Mouse (Mus musculus) adrenal gland, adult 18-20 months (tissue): ENCODE measurements around the gene Tram2. TPM values are rescaled to one million over a fixed set of nuclear protein-coding genes. Genes with fewer than 3 reads are reported as not detected.

ENCODE experiments used
- DNase-seq, 2 experiments: peaks; one replicate each; pipeline ENCODE4 v3.0.0; 2021 to 2022; ENCODE audit warnings: low spot score in 2 of 2
- total RNA-seq, 2 experiments: library from RNA; stranded (reverse); gene quantifications; 1 replicate in 1 of 2; 2 replicates in 1 of 2; pipeline ENCODE4 v1.2.3; 2021

Gene Tram2
- total RNA-seq, 2 experiments from 2014 or later: 3.4 to 4.3 TPM

DNA sequence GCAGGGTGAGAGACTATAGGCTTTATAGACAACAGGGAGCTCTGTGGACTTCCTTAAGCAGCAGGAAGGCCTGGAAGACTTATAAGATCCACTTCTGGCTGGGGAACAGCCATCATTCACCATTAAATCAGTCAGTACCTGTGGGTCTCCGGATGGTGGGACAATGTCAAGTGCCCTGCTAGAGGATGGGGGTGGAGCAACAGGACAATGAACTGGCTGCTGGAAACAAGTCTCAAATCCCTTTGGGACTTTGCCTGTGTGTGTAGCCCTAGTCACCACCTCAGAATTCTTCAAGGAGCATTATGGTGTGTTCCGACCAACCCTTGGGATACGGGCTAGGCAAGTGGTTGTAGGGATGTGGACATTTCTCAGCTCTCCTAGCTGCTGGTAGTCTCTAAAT, 55.9 kb downstream of the Tram2 start:
- no peak for DNase-seq

DNA sequence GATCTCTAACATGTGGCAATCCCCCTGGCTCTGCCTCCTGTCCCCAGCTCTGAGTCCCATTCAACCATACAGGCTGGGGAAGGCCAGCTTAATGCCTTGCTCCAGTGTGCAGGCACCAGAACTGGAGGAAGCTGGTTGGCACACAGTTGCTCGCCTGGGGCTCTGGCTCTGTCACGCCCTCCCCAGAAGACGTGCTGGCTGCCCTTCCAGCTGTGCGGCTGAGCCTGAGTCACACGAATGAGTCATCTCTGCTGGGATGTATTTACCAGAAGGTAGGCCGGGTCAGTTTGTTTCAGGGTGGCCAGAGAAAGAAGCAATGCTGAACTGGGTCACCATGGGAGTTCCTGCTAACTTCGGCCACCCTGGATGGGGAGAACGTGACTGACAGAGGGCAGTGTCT, 64.6 kb downstream of the Tram2 start:
- peak; percentile 62 to 64 for DNase-seq

DNA sequence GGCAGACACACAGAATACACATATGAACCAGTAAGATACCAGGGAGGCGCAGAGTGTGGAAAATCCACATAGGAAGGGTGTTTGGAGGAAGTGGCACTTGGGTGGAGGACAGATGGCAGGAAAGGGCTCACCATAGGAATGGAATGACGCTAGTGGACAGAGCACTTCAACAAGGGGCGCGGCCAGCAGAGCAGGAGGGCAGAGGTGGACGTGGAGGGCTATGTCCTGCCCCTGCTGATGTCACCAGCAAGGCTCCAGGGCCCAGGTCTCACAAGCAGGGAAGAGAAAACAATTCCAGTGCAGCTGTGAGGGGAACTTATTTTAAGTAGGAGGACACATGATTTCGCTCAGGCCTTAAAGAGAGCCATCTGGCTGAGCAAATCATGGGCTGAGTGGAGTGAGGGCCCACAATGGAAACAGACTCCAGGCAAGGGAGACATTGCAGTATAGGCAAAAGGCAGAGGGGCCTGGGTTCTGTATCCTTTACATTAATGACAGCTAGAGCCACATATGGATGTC, 68.7 kb downstream of the Tram2 start:
- no peak for DNase-seq

DNA sequence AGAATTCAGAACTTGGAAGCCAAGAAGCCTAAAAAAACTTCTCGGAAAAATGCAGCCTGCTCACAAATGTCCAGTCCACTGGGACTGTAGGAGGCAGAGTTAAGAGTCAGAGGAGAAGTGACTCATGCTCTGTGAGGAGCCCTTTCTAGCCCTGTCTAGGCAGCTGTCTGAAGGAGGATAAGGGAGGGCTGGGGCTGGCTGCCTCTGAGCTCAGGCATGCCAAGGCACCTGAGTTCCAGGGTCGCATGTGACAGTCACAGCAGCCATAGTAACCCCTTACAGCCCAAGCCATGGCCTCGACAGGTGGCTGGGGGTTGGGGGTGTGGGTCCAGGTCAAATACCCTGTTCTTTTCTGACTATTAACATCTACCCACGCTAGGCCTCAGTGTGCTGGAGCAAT, 70.1 kb downstream of the Tram2 start:
- DNase-seq: peak; percentile 21 to 42

DNA sequence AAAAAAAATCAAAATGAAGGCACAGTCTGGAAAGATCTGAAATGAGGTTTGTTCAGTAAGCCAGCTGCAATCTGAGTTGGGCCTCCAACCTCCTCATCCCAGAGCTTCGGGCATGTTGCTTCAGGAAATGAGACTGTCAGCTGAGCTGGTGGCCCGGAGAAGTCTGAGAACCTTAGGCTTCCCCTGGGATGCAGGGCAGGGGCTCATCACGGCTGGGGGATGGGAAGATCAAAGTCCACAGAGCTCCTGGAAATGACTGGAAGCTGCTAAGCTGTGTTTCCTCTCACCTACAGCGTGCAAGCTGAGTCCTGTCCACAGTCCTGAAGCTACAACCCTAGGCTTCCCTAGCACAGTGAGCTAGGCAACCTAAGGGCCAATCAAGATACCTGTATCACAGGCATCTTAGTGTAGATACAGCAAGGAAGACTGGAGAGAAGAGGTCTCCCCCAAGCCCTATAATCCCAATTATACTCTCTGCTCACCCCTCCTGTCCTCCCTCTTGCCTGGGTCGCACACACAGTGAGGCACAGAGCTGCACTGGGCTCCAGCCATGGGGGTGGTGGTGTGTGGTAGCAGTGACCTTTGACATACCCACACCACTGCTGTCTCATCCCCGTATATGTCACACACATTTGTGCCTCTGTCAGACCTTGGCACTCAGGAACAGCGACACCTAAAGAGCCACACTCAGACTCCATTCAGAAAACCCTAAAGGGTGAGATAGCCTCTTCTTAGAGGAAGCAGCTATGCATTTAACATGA, 70.9 kb downstream of the Tram2 start:
- DNase-seq: no peak

DNA sequence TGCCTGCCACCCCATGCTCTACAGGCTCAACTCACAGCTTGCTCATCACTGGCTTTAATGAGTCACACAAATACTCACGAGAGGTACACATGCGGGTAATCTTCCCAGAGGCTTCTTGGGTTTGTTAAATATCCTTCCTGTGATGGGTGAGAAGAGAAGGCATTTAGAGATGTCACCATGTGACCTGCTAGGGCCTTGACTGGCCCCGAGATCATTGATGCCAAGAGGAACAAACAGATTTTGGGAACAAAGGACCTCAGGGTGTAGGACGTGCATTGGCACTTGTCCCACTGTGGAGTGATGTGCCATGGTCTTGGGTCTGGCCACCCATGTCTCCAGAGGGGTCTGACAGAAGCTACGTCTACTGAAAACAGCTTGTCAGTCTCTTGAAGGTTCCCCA, 72.3 kb downstream of the Tram2 start:
- DNase-seq: no peak

DNA sequence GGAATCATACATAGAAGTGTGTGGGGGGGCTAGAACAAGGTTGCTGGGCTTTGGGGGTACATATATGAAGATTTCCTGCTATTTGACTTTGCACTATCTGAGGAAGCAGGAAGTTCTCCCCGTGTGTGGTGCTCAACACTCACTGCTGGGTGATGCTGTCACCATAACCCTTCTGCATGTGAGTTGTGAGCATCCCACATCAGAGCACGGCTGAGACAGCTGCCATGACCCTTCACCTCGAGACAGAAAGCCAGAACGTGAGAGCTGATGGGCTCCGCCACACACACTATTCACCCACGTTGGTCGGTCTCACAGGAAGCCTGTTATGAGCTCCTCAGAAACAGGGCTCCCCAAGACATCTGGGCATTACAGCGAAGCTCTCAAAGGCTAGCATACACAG, 74.4 kb downstream of the Tram2 start:
- no peak for DNase-seq

DNA sequence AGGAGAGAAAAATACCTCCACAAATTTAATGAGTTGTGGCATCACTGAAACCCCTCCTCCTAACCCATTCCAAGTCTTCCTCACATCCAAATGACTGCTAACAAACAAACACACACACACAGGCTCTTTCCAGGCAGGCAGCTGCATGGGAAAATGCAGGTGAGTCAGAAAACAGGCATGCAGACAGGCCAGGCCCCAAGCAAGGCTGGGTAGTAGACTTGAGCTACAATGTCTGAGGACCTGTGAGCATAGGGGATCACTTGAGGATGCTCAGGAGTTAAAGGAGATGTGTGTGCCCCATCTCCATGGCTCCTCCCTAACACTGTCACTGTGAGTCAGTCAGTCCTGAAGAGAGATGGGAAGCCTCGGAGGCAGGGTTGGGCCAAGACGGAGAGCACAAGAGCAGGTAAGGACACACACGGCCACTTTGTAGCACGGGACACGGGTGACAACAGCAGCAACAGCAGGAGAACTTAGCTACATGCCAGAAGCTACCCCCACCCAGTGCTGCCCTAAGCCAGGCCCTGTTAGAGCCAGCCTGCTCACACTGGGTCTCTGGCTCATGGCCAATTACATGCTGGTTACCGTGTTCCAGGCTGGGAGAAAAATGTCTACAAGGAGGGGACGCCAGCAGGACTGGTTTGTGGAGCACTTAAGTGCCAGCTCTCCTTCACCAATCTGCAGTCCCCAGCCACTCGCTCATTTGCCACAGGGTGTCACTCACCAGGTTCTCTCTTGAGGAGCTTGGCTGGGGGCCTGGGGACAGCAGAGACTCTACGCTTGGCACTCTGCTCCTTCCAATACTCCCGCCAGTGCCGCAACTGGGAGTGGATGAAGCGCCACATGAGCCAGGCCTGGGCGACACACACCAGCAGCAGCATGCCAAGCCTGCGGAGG, 76.5 kb downstream of the Tram2 start:
- no peak for DNase-seq

DNA sequence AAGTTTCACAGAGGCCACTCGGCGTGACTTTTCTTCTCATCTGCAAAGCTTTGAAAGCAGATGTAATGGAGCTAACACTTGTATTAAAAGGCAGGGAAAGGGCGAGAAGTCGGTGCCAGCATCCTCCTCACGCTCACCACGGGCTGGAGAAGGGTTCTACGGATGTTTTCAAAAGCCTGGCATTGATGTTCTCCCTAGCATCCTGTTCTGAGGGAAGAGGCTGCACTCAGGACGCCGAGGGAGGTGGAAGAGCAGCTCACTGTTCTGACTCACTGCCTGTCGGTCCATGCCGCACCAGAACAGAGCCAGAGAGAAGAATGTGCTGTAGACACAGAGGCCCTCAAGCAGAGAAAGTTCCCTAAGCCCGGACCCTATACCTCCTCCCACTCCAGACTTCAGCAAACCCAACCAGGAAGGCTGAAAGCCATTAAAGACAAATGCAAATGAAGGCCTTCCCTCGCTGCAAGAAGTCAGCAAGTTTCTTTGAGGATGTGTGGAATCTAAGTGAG, 81.1 kb downstream of the Tram2 start:
- no peak for DNase-seq

DNA sequence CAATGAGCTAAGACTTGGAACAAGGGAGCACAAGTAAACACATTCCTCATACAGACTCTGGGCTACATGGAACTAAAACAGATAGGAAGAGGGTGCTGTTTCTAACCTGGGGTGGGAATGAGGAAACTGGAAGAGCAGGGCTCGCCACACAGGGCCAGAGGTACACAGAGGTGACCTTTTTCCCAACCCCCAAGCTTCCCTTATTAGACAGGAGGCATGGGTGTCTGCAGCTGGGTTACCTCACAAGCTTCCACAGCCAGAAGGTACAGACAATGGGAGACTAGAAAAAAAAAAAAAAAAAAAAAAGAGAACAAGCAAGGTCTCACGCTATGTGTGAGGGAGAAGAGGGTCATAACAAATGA, 81.7 kb downstream of the Tram2 start:
- DNase-seq: no peak

DNA sequence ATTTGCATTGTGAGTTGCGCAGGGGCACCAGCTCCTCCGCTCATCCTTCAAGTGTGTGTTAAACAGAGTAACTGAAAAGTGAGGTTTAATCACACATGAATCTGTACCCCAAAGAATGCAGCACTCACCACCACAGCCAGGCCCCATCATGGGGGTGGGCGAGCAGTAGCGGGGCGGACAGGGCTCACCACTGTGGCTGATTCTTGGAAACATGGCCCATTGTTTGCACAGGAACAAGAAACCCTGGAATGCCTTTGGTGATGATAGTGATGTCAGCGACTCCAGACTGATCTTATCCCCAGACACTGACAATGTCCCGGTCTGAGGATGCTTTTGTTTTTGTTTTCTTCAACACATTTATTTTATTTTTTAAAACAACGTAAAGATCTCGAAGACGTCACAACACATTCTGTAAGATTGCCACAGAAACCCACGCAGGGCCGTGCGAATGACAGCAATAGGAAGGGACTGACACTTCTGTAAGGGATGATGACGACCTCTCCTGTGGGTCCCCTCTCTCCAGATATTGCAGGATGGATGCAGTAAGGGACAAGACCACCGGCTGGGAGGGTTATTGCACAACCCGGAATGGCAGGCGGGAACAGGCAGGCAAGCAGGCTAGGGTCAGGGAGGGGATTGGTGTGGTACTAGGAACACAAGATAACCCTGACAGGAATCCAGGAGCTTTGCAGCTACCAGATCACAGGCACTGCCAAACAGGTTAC, 82.3 kb downstream of the Tram2 start:
- no peak for DNase-seq

DNA sequence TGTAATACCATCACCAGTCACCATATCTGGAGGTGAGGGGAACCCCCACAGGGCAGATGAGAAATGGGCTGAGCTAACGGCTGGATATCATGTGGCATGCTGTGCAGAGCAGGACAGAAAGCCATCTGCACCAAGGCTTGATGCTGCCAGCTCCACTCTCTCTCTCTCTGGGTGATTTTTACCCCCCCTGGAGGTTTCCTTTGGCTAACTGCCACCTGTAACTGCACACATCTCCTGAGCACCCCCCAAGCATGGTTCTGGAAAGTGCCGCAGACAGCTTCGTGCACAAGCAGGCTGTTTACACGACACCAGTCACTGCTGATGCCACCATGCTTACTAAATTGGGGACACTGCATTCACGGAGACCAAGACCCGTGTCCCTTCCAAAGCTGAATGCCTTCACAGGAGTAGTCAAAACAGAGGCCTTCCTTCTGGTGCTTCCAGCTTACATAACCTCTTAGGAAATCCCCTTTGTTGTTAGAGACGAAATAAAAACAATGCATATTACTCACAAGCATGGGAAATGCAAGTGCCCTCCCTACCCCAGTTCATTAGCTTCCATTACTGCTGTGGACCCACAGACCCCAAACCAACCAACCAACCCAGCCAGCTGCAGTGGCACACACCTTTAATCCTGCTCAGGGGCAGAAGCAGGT, 83.6 kb downstream of the Tram2 start:
- DNase-seq: no peak

DNA sequence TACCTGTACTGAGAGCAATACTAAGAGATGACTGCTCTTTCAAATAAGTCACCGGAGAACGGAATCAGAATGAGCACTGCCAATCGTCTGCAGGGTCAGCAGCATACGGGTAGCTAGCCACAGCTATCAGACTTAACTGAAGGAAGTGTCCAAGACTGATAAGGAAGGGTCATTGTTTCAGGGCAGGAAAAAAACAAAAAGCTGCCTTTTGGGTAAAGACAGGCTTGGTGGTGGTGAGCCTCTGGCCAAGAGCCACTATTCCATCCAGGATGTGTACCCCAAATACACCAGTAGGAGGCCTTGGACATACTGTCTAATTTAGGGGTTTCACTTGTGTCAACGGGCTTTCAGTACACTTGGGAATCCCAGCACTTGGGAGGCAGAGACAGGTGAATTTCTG, 84.7 kb downstream of the Tram2 start:
- DNase-seq: no peak

DNA sequence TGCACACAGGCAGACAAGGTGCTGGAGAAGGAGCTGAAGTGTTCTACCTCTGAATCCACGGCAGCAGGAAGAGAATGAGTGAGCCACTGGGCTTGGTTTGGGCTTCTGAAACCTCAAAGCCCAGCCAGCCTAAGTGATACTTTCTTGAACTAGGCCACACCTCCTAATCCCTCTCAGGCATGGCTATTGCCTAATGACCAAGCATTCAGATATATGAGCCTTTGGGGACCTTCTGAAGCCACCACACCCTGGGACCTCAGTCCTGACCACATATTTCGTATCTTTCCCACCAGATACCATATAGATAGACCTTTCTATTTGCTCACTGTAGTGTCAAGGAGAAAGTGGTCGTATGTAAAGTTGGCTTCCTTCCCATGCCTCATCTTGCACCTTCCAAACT, 85.3 kb downstream of the Tram2 start:
- DNase-seq: no peak

DNA sequence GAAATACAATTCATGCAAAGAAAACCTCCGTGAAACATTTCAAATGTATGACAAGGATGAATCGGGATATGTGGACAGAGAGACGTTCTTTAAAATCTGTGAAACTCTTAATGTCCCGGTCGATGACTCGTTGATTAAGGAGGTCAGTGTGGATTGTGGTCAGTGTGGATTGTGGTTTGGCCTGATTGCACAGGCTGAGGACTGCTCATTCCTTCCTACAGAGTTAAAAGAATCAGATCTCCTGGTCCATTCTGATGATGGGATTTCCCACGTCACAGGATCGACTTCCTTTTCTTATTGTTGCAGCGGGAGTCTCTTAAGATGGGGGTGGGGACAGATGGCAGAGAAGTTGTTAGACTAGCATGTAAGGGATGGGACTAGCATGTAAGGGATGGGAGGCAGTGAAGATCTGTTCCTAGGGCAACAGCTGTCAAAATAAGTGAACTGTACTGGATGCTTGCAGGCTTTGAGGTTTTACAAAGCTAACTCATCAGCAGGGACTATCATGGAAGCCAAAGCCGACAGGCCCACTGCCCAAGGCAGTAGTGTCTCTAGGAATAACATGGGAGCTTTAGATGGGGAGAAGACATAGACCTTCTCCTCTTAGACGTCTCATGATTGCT, 89.5 kb downstream of the Tram2 start:
- no peak for DNase-seq

DNA sequence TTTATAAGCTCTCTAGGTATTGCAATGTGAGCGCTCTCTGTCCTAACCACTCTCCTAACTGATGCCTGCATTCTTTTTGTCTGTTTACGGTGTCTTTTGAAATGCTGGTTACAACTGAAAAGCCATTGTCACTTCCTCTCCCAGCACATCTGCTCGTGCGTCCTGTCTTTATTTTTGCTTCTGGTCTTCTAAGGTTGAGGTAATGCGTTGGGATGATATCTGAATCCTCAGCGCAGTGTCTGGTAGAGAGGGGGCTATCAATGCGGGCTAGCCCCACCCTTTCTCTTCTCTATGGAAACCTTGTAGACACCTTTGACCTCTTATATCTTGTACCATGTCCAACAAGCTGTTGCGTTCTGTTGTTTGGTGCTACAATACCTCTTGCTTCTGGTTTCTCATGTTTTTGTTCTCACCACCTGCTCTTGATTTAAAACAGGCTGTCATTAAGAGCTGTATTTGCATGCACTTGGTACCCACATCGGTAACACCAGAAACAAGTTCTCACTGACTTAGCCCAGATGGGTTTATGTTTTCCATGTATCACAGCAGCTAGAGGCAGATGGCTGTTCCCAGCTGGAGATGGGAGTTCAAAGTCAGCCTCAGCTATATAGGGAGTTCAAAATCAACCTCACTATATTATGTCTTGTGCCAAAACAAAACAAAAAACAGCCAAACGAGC, 92.5 kb downstream of the Tram2 start:
- no peak for DNase-seq

DNA sequence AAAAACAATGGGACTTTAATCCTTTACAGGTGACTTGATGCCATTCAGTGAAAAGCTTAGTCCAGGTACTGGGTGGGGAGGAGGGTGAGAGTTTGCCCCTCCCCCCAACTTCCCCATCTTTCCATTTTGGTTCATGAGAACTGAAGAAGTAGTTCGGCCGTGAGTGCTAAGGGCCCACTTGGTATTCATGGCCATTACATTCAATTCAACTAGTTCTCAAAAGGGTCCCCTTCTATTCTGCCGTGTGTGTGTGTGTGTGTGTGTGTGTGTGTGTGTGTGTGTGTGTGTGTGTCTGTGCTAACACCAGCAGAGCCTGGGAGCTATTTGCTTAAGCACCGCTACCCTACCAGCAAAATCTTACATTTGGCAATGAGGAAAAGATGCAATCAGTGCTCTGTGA, 94.4 kb downstream of the Tram2 start:
- DNase-seq: no peak

DNA sequence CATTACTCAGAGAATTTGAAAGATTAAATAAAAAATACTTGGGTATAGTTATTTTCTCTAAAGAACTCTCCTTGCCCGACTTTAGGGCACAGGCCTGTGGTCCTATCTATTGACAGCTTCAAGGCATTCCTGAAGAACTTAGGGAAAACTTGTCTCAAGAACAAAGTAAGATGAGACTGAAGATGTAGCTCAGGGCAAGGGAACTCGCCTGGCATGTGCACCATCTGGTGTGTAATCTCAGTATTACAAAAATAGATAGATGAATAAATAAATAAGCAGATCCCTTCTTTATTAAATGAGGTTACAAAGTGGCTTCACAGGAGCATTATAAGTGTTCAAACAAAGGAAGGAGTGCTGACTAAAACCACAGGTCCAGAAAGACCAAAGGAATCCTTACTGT, 94.9 kb downstream of the Tram2 start:
- DNase-seq: no peak

DNA sequence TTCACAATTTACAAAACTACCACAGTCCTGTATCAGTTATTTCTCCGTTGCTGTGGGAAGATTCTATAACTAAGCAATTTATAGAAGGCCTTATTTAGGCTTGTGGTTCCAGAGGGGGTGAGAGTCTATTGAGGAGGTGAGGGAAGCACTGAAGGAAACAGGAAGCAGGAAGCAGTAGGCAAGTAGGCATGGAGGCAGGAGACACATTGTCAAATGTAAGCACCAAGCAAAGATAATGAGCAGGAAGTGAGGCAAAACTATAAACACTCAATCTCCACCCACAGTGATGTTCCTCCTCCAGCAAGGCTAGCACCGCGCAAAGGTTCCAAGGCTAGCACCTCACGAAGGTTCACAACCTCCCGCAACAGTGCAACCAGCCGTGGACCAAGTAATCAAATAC, 97.3 kb downstream of the Tram2 start:
- DNase-seq: no peak

DNA sequence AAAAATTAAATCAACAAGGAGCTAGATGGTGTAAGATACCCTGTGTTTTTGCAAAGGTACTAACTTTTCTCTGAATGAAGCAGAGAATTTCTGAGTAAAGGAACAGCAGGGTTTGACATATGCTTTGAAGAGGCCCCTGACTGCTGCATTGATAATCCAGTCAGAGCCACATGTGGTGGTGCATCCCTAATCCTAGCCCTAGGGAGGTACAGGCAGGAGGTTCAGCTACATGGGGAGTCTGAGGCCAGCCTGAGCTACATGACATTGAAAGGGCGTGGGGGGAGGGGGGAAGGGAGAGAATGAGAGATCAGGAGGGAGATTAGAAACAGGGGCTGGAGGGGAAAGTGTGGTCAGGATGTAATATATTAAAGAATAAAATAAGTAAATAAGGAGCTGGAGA, 98.5 kb downstream of the Tram2 start:
- DNase-seq: no peak
